Mouse (Mus musculus) thymus, adult 2 months (tissue): Measurements from ENCODE around the gene E2f3. TPM values are rescaled to one million over a fixed set of nuclear protein-coding genes. Genes with fewer than 3 reads are reported as not detected.
A peak's percentile ranks its signal among the peaks of the same experiment; 100 is the strongest.

Source experiments
- DNase-seq: peaks from one replicate; pipeline ENCODE4 v3.0.0; 2021
- H3K27ac ChIP-seq: fragments of 200-500 bp; 2 replicates; pipeline ENCODE4 v1.5.1; 2012; ENCODE audit warnings: low read length, control low read depth; ENCODE audit not compliant: control insufficient read depth, insufficient read depth
- H3K27me3 ChIP-seq: fragments of 200-500 bp; 2 replicates; pipeline ENCODE4 v1.6.1; 2012; ENCODE audit warnings: mild to moderate bottlenecking, low read length, moderate library complexity, mixed read lengths; ENCODE audit not compliant: control insufficient read depth, insufficient read depth
- H3K36me3 ChIP-seq: fragments of 200-500 bp; 2 replicates; pipeline ENCODE4 v1.6.1; 2012; ENCODE audit warnings: mild to moderate bottlenecking, low read length, moderate library complexity; ENCODE audit not compliant: control insufficient read depth, insufficient read depth
- H3K4me1 ChIP-seq: fragments of 200-500 bp; replicated peaks from 2 replicates; pipeline ENCODE4 v1.6.1; 2012; ENCODE audit warnings: low read length; ENCODE audit not compliant: control insufficient read depth, insufficient read depth
- H3K4me3 ChIP-seq: fragments of 200-500 bp; 2 replicates; pipeline ENCODE4 v1.5.1; 2012; ENCODE audit warnings: mild to moderate bottlenecking, low read length, control low read depth, moderate library complexity; ENCODE audit not compliant: control insufficient read depth, insufficient read depth
- CTCF ChIP-seq: fragments of 200-500 bp; IDR thresholded peaks from 2 replicates; pipeline ENCODE4 v1.5.1; 2012; ENCODE audit warnings: mild to moderate bottlenecking, control low read depth, low read length, moderate library complexity, borderline replicate concordance; ENCODE audit not compliant: control insufficient read depth, poor library complexity, insufficient read depth; ENCODE audit errors: extremely low read depth
- POLR2A ChIP-seq: fragments of 200-500 bp; IDR thresholded peaks from 2 replicates; pipeline ENCODE4 v1.6.1; 2012; ENCODE audit warnings: mild to moderate bottlenecking, low read length, control low read depth, moderate library complexity; ENCODE audit not compliant: control insufficient read depth, poor library complexity, insufficient read depth; ENCODE audit errors: extremely low read depth
- WGBS: fragments of 180-500 bp; shearing (Covaris S2); methylation state at CpG from one replicate; pipeline ENCODE4 v1.1.7; 2018; 5-methylcytosine and 5-hydroxymethylcytosine counted together
- polyA plus RNA-seq: library from polyadenylated mRNA; depleted of rRNA; stranded (reverse); fragments of >200 nt; gene quantifications from 2 replicates; pipeline ENCODE4 v1.2.3, GENCODE M21; 2012

E2f3 gene
- polyA plus RNA-seq, 1 experiment, result 7.1 TPM

DNA sequence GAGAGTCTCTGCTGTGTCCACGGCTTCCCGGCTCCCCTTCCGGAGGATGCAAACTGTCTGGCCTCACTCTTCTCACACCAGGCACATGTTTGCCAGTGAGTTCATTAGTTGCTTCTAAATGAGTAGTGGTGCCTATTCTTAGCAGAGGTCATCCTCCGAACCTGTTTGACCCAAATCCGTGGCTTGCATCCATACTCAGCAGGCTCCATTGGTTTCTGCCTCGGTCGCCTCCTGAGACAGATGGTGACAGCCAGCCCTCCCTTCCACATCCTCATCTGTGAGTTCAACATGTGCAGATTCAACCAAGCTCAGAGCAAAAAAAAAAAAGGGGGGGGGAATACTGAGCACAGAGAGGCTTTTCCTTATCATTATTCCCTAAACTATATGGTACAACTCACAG is 31.7 kb upstream of the E2f3 start:
- no peak overlapping the region for H3K27ac ChIP-seq
- no peak overlapping the region for H3K4me3 ChIP-seq
- WGBS, result over 99% methylated on average over 7 of the region's 7 CpGs
- no peak for DNase-seq
- no peaks in the 10 kb centered on the region for H3K27me3 ChIP-seq
- TF ChIP-seq CTCF (no peak), POLR2A (no peak)
- H3K4me1 ChIP-seq, result no peaks in the 10 kb centered on the region; the same call in 1 of the 2 replicates
- H3K36me3 ChIP-seq, result no peaks in the 10 kb centered on the region

DNA sequence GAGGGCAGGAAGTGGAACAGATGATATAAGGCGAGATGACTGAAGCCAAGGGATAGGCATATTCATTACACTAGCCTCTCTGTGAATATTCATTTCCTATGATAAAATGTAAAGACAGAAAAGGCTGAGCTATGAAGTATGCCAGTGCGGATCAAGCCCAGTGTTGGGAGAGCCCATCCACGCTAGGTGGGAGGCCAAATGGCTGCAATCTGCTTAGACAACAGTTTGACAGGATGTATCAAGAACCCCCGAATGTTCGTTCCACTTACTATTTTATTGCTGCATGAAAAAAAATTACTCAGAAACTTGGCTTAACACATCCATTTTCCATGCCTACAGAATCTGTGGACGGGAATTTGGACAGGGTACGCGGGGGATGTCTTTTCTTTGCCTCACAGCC is 28.7 kb upstream of the E2f3 start:
- DNase-seq, result no peak
- H3K27me3 ChIP-seq, result no peaks in the 10 kb centered on the region
- H3K4me3 ChIP-seq, result no peak overlapping the region
- WGBS, result 95% methylated on average over 8 of the region's 8 CpGs
- H3K4me1 ChIP-seq, result no peaks in the 10 kb centered on the region; the same call in 1 of the 2 replicates
- H3K27ac ChIP-seq, result no peak overlapping the region
- TF ChIP-seq CTCF (no peak), POLR2A (no peak)
- H3K36me3 ChIP-seq, result no peaks in the 10 kb centered on the region

DNA sequence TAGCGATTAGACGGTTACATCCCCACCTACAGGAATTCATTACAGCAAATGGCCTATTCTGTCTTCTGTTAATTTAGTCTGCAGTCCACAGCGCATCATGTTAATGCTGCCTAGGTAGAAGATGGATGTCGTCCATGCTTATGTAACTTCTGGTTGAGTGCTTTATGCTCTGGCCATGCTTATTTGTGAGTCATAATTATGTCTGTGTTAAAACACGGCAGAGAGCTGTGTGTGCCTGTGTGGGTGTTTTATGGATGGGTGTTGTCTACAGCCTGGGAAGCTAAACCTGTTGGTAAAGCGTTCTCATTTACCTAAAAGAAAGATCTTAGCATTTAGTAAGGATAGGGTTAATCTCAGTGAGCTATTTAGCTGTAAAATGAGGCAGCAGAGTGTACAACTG is 26.4 kb upstream of the E2f3 start:
- WGBS, result 97% methylated on average over 6 of the region's 6 CpGs
- Histone ChIP-seq H3K27ac (no peak overlapping the region), H3K4me3 (no peak overlapping the region), H3K36me3 (no peaks in the 10 kb centered on the region), H3K4me1 (no peaks in the 10 kb centered on the region; the same call in 1 of the 2 replicates), H3K27me3 (no peaks in the 10 kb centered on the region)
- TF ChIP-seq CTCF (no peak), POLR2A (no peak)
- DNase-seq, result no peak

DNA sequence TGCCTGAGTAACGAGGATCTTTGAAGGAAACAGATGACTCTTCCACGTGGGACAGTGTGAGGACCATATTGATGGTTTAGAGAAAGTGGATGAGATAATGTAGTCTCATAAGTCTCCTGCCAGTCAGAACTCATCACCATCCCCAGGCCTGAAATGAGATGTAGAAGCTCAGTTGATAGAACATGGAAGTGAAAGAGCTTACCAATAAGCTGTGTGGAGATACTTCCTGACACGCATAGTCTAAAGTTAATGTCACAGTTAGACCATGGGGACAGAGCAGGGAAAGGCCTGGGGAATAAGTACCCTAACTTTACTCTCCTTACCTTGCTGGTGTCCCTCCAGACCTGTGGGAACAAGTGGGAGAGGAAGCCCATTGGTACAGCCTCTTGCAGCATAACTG is 22.9 kb upstream of the E2f3 start:
- H3K27ac ChIP-seq, result no peak overlapping the region
- 92% methylated on average over 3 of the region's 3 CpGs for WGBS
- H3K4me3 ChIP-seq, result no peak overlapping the region
- TF ChIP-seq CTCF (no peak), POLR2A (no peak)
- no peak for DNase-seq
- no peaks in the 10 kb centered on the region; the same call in 1 of the 2 replicates for H3K4me1 ChIP-seq
- H3K27me3 ChIP-seq, result no peaks in the 10 kb centered on the region
- no peaks in the 10 kb centered on the region for H3K36me3 ChIP-seq

DNA sequence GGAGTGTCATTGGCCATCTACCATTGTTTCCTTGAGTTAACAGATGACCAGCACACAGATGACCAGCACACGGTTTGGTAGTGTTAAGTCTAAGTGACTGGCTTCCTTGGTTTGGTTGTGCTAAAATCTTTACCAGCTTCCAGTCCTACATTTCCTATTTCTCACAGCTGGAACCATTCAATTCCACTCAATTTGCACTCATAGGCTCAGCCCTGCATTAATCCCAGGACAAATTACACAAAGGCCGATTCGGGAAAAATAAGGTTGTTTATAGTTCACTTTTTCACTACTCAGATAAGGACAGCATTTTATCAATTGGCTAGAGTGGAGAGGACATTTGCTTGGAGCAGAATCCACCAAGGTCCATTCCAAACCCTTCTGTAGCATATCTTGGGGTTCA is 19.6 kb upstream of the E2f3 start:
- no peak overlapping the region for H3K27ac ChIP-seq
- peaks cover 4% of the 10 kb centered on the region for H3K4me1 ChIP-seq
- H3K4me3 ChIP-seq, result no peak overlapping the region
- no peaks in the 10 kb centered on the region for H3K36me3 ChIP-seq
- WGBS, result 95% methylated on average over 3 of the region's 3 CpGs
- no peaks in the 10 kb centered on the region for H3K27me3 ChIP-seq
- DNase-seq, result no peak
- TF ChIP-seq POLR2A, result no peak
- no peak for TF ChIP-seq CTCF

DNA sequence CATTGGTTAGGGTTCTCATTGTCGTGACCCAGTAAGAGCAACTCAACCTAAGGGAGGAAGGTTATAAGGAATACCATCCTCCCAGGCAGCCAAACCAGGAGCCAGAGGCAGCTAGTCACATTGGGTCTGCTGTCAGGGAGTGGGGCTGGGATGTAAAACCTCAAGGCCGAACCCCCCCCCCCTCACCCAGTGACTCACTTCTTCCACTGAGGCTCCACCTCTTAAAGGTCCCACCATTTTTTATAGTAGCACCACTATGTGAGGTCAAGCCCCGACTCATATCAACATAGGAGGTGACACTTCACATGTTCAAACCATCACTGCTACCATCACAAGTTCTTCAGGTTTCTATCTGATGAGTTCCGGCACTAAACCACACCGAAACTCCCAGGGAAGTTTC is 19.0 kb upstream of the E2f3 start:
- TF ChIP-seq POLR2A (no peak), CTCF (no peak)
- H3K36me3 ChIP-seq, result no peaks in the 10 kb centered on the region
- no peaks in the 10 kb centered on the region for H3K27me3 ChIP-seq
- 95% methylated on average over 5 of the region's 5 CpGs for WGBS
- DNase-seq, result no peak
- peaks cover 4% of the 10 kb centered on the region for H3K4me1 ChIP-seq
- H3K4me3 ChIP-seq, result no peak overlapping the region
- no peak overlapping the region for H3K27ac ChIP-seq

DNA sequence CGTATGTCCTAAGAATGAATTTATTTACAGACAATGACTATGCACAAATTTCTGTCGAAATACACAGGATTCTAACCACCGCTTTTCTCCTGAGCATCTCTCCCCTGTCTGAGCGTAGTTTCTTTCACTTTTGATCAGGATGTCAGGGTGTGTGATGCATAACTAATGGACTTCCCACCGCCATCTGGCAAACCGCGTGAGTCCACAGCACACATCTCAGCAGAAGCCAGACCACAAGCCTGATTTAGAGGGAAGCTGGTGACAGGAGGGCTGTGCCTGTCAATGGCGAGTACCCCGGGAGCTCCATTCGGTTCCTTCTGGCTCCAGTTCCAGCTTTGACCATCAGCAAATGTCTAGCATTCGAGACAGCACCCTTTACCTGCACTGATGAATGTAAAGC is 17.3 kb upstream of the E2f3 start:
- Histone ChIP-seq H3K4me3 (peak overlapping the region; percentile 24; the same call in 1 of the 2 replicates), H3K36me3 (no peaks in the 10 kb centered on the region), H3K4me1 (peaks cover 4% of the 10 kb centered on the region), H3K27me3 (no peaks in the 10 kb centered on the region), H3K27ac (no peak overlapping the region)
- TF ChIP-seq CTCF, result no peak
- TF ChIP-seq POLR2A, result no peak
- DNase-seq, result no peak
- 6% methylated on average over 11 of the region's 11 CpGs for WGBS
